Mouse (Mus musculus) gastrocnemius, adult 2 months (tissue): Measurements from ENCODE around the gene Slc25a26. TPM values are rescaled to one million over a fixed set of nuclear protein-coding genes. Genes with fewer than 3 reads are reported as not detected.

Experiments
- DNase-seq: peaks from one replicate; pipeline ENCODE4 v3.0.0; 2022
- H3K27ac ChIP-seq: fragments of 200-600 bp; 2 replicates; pipeline ENCODE4 v1.8.1; 2022; ENCODE audit warnings: mild to moderate bottlenecking
- H3K4me3 ChIP-seq: fragments of 200-600 bp; 2 replicates; pipeline ENCODE4 v1.8.1; 2022; ENCODE audit warnings: mild to moderate bottlenecking, moderate library complexity
- CTCF ChIP-seq: fragments of 200-600 bp; IDR thresholded peaks from 2 replicates; pipeline ENCODE4 v1.8.1; 2022; ENCODE audit warnings: antibody characterized with exemption, mild to moderate bottlenecking, moderate library complexity
- intact Hi-C: fragments of 180-260 bp; cut with DNase I; formaldehyde crosslinking; loops from one replicate; pipeline ENCODE4 v1.15.1; 2025
- microRNA-seq: library from miRNA; unstranded; fragments of <30 nt; microRNA quantifications from one replicate; pipeline ENCODE4 v1.2.0, GENCODE M21; 2021
- total RNA-seq, 2 experiments: library from RNA; stranded (reverse); gene quantifications; 2 replicates each; pipeline ENCODE4 v1.2.3; 2021

Slc25a26 gene
- total RNA-seq, 2 experiments from 2014 or later, result 16.5 to 17.7 TPM

DNA sequence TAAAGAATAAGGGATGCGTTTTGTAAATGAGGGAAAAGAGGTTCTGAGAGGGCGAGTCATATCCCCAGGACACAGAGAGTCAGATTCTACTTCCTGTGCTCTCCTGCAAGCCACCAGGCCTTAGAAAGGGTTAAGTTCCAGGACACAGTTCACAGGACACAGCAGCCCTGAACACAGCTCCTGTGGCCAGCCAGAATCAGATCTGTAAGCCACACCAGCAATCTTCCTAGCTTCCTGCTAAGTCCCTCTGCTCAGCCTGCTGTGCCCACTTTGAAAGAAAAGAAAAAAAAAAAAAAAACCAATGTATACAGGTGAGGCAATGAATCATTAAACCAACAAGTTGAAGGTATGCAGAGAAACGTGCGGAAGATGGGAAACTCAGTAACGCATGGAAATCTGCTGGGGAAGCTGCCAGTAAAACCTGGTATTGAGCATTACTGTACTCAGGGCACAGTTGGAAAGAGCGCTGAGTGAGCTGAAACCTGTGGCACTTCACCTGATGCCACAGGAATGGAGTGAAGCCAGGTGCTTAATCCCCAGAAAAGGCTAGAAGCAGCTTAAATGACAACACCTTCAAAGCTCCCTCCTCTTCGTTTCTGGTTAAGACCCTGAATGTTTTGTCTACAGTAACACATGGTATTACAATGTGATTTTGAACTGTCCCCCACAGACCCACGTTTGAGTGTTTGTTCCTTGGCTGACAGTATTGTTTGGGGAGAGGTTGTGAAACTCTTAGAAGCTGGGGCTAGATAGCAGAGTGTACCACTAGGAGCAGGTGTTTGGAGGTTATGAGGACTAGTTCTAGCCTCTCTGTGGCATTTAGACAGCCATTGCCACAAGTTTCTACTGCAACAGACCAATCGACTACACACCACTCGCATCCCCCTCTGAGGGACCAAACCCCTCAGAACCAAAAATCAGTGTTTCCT is 153.5 kb downstream of the Slc25a26 start:
- no peak for TF ChIP-seq CTCF
- Histone ChIP-seq H3K4me3 (no peak overlapping the region), H3K27ac (peak overlapping the region; percentile 61)
- no peak for DNase-seq
- intact Hi-C loops, result no loop called here

Small RNA genes lying within 50 kb of the gene (microRNA-seq; reads per million reads assigned to microRNA genes)
- not detected for gene Mir7041

Other genes with a start within 250 kb of the Slc25a26 start
- gene Magi1, start 216.4 kb upstream of the Slc25a26 start, total RNA-seq, result 1 to 10 TPM; 4.2 to 4.5 TPM
- 10 to 100 TPM; 38.9 to 57.9 TPM for gene Lrig1, start 199.8 kb downstream of the Slc25a26 start, total RNA-seq